Mouse (Mus musculus): ENCODE results near the gene Cpne1. TPM values are rescaled to one million over a fixed set of nuclear protein-coding genes. Genes with fewer than 3 reads are reported as not detected.
A peak's percentile ranks its signal among the peaks of the same experiment; 100 is the strongest.
"Not testable (repeated sequence)": the region's sequence is repeated elsewhere in the genome, so short reads cannot be mapped to it uniquely, and the experiment has no call there.

Gene Cpne1
- polyA plus RNA-seq, 2 experiments = 11.5 to 17.9 TPM

DNA sequence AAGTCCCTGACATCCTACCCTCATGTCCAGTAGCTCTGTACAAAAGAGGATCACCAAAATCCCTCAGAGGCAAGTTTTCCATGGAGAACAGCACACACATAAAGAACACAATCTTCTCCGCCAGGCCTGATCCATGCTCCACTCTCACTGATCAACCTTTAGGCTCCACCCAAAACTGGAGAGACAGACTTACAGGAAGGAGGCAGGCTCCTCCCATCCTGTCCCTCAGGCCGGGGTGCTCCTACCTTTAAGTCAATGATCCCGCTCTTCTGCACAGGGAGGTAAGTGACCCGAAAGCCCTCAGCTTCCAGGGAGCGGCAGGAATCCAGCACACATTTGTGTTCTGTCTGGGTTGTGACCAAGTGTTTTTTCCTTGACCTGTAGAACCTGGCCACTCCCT lies 22.4 kb upstream of the Cpne1 start:
- Histone ChIP-seq H3K9me3 (ENCODE audit: control insufficient read depth, low read length) (no peaks in the 10 kb centered on the region), H3K36me3 (replicated peaks; ENCODE audit: control insufficient read depth, insufficient read depth, low read depth) (peaks cover 9% of the 10 kb centered on the region)

GRCm38 (mm10) chr2:156126992-156127391 lies 15.2 kb upstream of the Cpne1 start, which contains the start of gene Gm28036:
TSS of gene Gm28036 (minus strand) at chr2:156127092.
- Histone ChIP-seq H3K36me3 (replicated peaks; ENCODE audit: control insufficient read depth, insufficient read depth, low read depth) (peaks cover 14% of the 10 kb centered on the region), H3K4me3 (ENCODE audit: insufficient read depth in 1 of 2, low read depth in 2 of 2, low read length in 2 of 2) (no peak within 1 kb of the TSS), H3K27me3 (ENCODE audit: control insufficient read depth, insufficient read depth, low read length) (no peaks in the 10 kb centered on the region), H3K9ac (replicated peaks) (no peak within 1 kb of the TSS), H3K4me1 (replicated peaks; ENCODE audit: control insufficient read depth in 2 of 2, insufficient read depth in 2 of 2, low read length in 1 of 2) (no peaks in the 10 kb centered on the region), H3K27ac (no peak within 1 kb of the TSS), H3K9me3 (ENCODE audit: control insufficient read depth, low read length) (no peaks in the 10 kb centered on the region), H3K4me2 (ENCODE audit: low read depth) (no peak within 1 kb of the TSS)
- TF ChIP-seq CTCF (IDR thresholded peaks at IDR 0.05; ENCODE audit: low read depth) = no peak
- TF ChIP-seq EP300 (IDR thresholded peaks at IDR 0.05; ENCODE audit: low read depth) = no peak
- WGBS (ENCODE audit: insufficient replicate concordance) = 90% methylated on average over 5 of the region's 5 CpGs
- no peak for ATAC-seq (ENCODE audit: insufficient read depth)
- no peak for DNase-seq (ENCODE audit: low read depth in 3 of 3, low spot score in 3 of 3)

More for the DNA sequence above, 22.4 kb upstream of the Cpne1 start:
- Histone ChIP-seq H3K9ac (replicated peaks) (no peak overlapping the region), H3K4me3 (ENCODE audit: insufficient read depth in 1 of 2, low read depth in 2 of 2, low read length in 2 of 2) (no peak overlapping the region), H3K27me3 (ENCODE audit: control insufficient read depth, insufficient read depth, low read length) (no peaks in the 10 kb centered on the region), H3K27ac (no peak overlapping the region), H3K4me2 (ENCODE audit: low read depth) (no peak overlapping the region), H3K4me1 (replicated peaks; ENCODE audit: control insufficient read depth in 2 of 2, insufficient read depth in 2 of 2, low read length in 1 of 2) (no peaks in the 10 kb centered on the region)
- ATAC-seq (ENCODE audit: insufficient read depth) (no peak), DNase-seq (ENCODE audit: low read depth in 3 of 3, low spot score in 3 of 3) (no peak)
- 79% methylated on average over 5 of the region's 5 CpGs for WGBS (ENCODE audit: insufficient replicate concordance)
- TF ChIP-seq EP300 (IDR thresholded peaks at IDR 0.05; ENCODE audit: low read depth) (no peak), CTCF (IDR thresholded peaks at IDR 0.05; ENCODE audit: low read depth) (no peak)

- 74% methylated on average over 5 of the region's 5 CpGs for WGBS (ENCODE audit: insufficient replicate concordance)
- H3K27ac ChIP-seq = no peak overlapping the region
- no peak for ATAC-seq (ENCODE audit: insufficient read depth)
- peaks cover 6% of the 10 kb centered on the region for H3K36me3 ChIP-seq (replicated peaks; ENCODE audit: control insufficient read depth, insufficient read depth, low read depth)
- no peak for DNase-seq (ENCODE audit: low read depth in 3 of 3, low spot score in 3 of 3)
- no peaks in the 10 kb centered on the region for H3K9me3 ChIP-seq (ENCODE audit: control insufficient read depth, low read length)
- no peaks in the 10 kb centered on the region for H3K27me3 ChIP-seq (ENCODE audit: control insufficient read depth, insufficient read depth, low read length)
- H3K4me3 ChIP-seq (ENCODE audit: insufficient read depth in 1 of 2, low read depth in 2 of 2, low read length in 2 of 2) = no peak overlapping the region
- no peak overlapping the region for H3K9ac ChIP-seq (replicated peaks)
- TF ChIP-seq EP300 (IDR thresholded peaks at IDR 0.05; ENCODE audit: low read depth) (no peak), CTCF (IDR thresholded peaks at IDR 0.05; ENCODE audit: low read depth) (no peak)
- no peaks in the 10 kb centered on the region for H3K4me1 ChIP-seq (replicated peaks; ENCODE audit: control insufficient read depth in 2 of 2, insufficient read depth in 2 of 2, low read length in 1 of 2)
- no peak overlapping the region for H3K4me2 ChIP-seq (ENCODE audit: low read depth)
These were observed 12.0 kb upstream of the Cpne1 start for GRCm38 (mm10) chr2:156123731-156124130.

DNA sequence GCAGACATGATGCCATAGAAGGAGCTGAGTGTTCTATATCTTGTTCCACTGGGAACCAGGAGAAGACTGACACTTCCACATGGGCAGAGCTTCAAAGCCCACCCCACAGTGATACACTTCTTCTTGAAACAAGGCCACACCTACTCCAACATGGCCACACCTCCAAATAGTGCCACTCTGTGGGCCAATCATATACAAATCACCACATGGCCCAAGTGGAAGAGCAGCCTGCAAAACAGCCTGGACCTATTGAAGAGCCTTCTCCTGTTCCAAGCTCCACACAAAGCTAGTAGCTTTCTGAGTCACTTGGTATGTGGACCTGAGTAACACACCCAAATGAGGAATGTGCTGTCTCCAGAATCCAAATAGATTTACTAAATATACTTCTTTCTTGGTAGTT lies 7.8 kb upstream of the Cpne1 start:
- peaks cover 3% of the 10 kb centered on the region; the same call in 1 of the 2 replicates for H3K36me3 ChIP-seq (replicated peaks; ENCODE audit: control insufficient read depth, insufficient read depth, low read depth)
- H3K4me2 ChIP-seq (ENCODE audit: low read depth) = no peak overlapping the region
- no peaks in the 10 kb centered on the region for H3K4me1 ChIP-seq (replicated peaks; ENCODE audit: control insufficient read depth in 2 of 2, insufficient read depth in 2 of 2, low read length in 1 of 2)
- no peaks in the 10 kb centered on the region for H3K9me3 ChIP-seq (ENCODE audit: control insufficient read depth, low read length)
- H3K27me3 ChIP-seq (ENCODE audit: control insufficient read depth, insufficient read depth, low read length) = no peaks in the 10 kb centered on the region
- TF ChIP-seq EP300 (IDR thresholded peaks at IDR 0.05; ENCODE audit: low read depth) (no peak), CTCF (IDR thresholded peaks at IDR 0.05; ENCODE audit: low read depth) (no peak)
- no peak overlapping the region for H3K9ac ChIP-seq (replicated peaks)
- no peak overlapping the region for H3K4me3 ChIP-seq (ENCODE audit: insufficient read depth in 1 of 2, low read depth in 2 of 2, low read length in 2 of 2)
- no peak for ATAC-seq (ENCODE audit: insufficient read depth)
- H3K27ac ChIP-seq = no peak overlapping the region
- no peak for DNase-seq (ENCODE audit: low read depth in 3 of 3, low spot score in 3 of 3)

DNA sequence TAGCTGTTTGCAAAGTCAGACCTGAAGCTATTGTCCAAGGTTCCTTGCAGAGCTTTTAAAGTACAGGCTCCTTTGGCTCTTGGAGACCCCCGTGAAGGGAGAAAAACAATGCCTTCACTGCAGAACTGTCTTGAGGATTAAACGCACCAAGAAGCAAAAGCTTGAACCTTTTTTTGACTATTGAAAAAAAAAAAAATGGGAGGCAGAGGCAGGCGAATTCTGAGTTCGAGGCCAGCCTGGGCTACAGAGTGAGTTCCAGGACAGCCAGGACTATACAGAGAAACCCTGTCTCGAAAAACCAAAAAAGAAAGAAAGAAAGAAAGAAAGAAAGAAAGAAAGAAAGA lies 287 bp upstream of the Cpne1 start:
- peaks cover 13 to 20% of the 10 kb centered on the region in 2 experiments for H3K4me1 ChIP-seq (replicated peaks; ENCODE audit: control insufficient read depth in 2 of 2, insufficient read depth in 2 of 2, low read length in 1 of 2)
- peak overlapping the region; percentile 82 for H3K9ac ChIP-seq (replicated peaks)
- H3K27me3 ChIP-seq (ENCODE audit: control insufficient read depth, insufficient read depth, low read length); ATAC-seq (ENCODE audit: insufficient read depth); H3K9me3 ChIP-seq (ENCODE audit: control insufficient read depth, low read length); H3K27ac ChIP-seq; H3K36me3 ChIP-seq (replicated peaks; ENCODE audit: control insufficient read depth, insufficient read depth, low read depth); DNase-seq (ENCODE audit: low read depth in 3 of 3, low spot score in 3 of 3): not testable (repeated sequence)
- peak overlapping the region; percentile 60 for H3K4me2 ChIP-seq (ENCODE audit: low read depth)
- H3K4me3 ChIP-seq (ENCODE audit: insufficient read depth in 1 of 2, low read depth in 2 of 2, low read length in 2 of 2) = peak overlapping the region; percentile 75 to 93
- 20% methylated on average over 5 of the region's 5 CpGs for WGBS (ENCODE audit: insufficient replicate concordance)

Data from liver, embryonic 14.5 days (tissue).